Mouse (Mus musculus): Measurements from ENCODE around the gene Spata46.

- no peak for TF ChIP-seq CTCF (IDR thresholded peaks at IDR 0.05; ENCODE audit: extremely low read depth, insufficient read length, insufficient replicate concordance, low read depth, low read length)
- TF ChIP-seq POLR2A (IDR thresholded peaks at IDR 0.05; ENCODE audit: low read depth, low read length), result no peak
These were observed 42.5 kb downstream of the Spata46 start for GRCm38 (mm10) chr1:170351080-170351479.

Data from small intestine, adult 2 months (tissue).